Mouse (Mus musculus): ENCODE data around the gene Wee2. TPM values are rescaled to one million over a fixed set of nuclear protein-coding genes. Genes with fewer than 3 reads are reported as not detected.

Gene Wee2
- polyA plus RNA-seq, 1 experiment from 2014 or later: 0.23 TPM

- no peak for DNase-seq (ENCODE audit: low spot score)
Observed at GRCm38 (mm10) chr6:40418386-40418785, 20.5 kb upstream of the Wee2 start.

DNA sequence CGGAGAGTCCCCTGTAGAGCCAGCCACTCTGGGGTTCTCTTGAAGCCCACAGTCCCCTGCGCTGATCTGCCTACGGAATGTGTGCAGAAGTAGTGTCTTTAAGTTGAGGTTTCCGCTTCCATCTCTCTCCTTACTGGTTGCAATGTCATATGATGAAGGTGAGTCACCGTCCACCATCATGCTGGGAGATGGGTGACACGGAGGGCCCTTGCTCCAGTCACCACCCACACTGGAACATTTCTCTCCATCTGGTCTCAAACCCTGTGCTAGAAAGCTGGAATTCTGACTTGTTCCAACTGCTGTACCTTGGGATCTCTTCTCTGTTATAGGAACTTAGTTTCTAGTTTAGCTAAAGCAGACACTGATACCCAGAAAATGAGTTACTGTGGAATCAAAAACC, 17.8 kb upstream of the Wee2 start:
- H3K4me2 ChIP-seq (ENCODE audit: low read length): no peak overlapping the region
- DNase-seq (ENCODE audit: low spot score) (no peak), ATAC-seq (no peak)
- 96% methylated on average over 6 of the region's 6 CpGs for WGBS
- no peak overlapping the region for H3K9ac ChIP-seq (ENCODE audit: low read length)
- H3K4me3 ChIP-seq (ENCODE audit: low read depth, low read length): no peak overlapping the region
- H3K9me3 ChIP-seq (replicated peaks; ENCODE audit: control insufficient read depth, low read length): no peaks in the 10 kb centered on the region
- no peaks in the 10 kb centered on the region for H3K27me3 ChIP-seq (replicated peaks; ENCODE audit: control insufficient read depth, insufficient read depth, low read length)
- H3K4me1 ChIP-seq (ENCODE audit: control insufficient read depth, insufficient read depth, low read length): no peaks in the 10 kb centered on the region
- H3K36me3 ChIP-seq (ENCODE audit: control insufficient read depth, insufficient read depth, low read length): peaks cover 37% of the 10 kb centered on the region
- H3K27ac ChIP-seq (ENCODE audit: low read depth, low read length): no peak overlapping the region

More at GRCm38 (mm10) chr6:40418386-40418785, 20.5 kb upstream of the Wee2 start:
- no peak overlapping the region for H3K4me2 ChIP-seq (ENCODE audit: low read length)
- WGBS: 76% methylated on average over 4 of the region's 4 CpGs
- H3K9me3 ChIP-seq (replicated peaks; ENCODE audit: control insufficient read depth, low read length): no peaks in the 10 kb centered on the region
- H3K27ac ChIP-seq (ENCODE audit: low read depth, low read length): no peak overlapping the region
- no peaks in the 10 kb centered on the region for H3K4me1 ChIP-seq (ENCODE audit: control insufficient read depth, insufficient read depth, low read length)
- ATAC-seq: no peak
- H3K4me3 ChIP-seq (ENCODE audit: low read depth, low read length): no peak overlapping the region
- no peak overlapping the region for H3K9ac ChIP-seq (ENCODE audit: low read length)
- peaks cover 46% of the 10 kb centered on the region for H3K36me3 ChIP-seq (ENCODE audit: control insufficient read depth, insufficient read depth, low read length)
- H3K27me3 ChIP-seq (replicated peaks; ENCODE audit: control insufficient read depth, insufficient read depth, low read length): no peaks in the 10 kb centered on the region

GRCm38 (mm10) chr6:40423013-40423412, 15.9 kb upstream of the Wee2 start:
- peaks cover 28% of the 10 kb centered on the region for H3K36me3 ChIP-seq (ENCODE audit: control insufficient read depth, insufficient read depth, low read length)
- H3K9ac ChIP-seq (ENCODE audit: low read length): no peak overlapping the region
- ATAC-seq: no peak
- H3K4me2 ChIP-seq (ENCODE audit: low read length): no peak overlapping the region
- H3K27me3 ChIP-seq (replicated peaks; ENCODE audit: control insufficient read depth, insufficient read depth, low read length): no peaks in the 10 kb centered on the region
- no peak overlapping the region for H3K27ac ChIP-seq (ENCODE audit: low read depth, low read length)
- 87% methylated on average over 1 of the region's 1 CpGs for WGBS
- no peaks in the 10 kb centered on the region for H3K9me3 ChIP-seq (replicated peaks; ENCODE audit: control insufficient read depth, low read length)
- no peak overlapping the region for H3K4me3 ChIP-seq (ENCODE audit: low read depth, low read length)
- no peak for DNase-seq (ENCODE audit: low spot score)
- H3K4me1 ChIP-seq (ENCODE audit: control insufficient read depth, insufficient read depth, low read length): peaks cover under 1% of the 10 kb centered on the region; the same call in 1 of the 2 replicates

- Histone ChIP-seq H3K36me3 (ENCODE audit: control insufficient read depth, insufficient read depth, low read length) (peaks cover 23% of the 10 kb centered on the region), H3K9me3 (replicated peaks; ENCODE audit: control insufficient read depth, low read length) (no peaks in the 10 kb centered on the region), H3K27ac (ENCODE audit: low read depth, low read length) (no peak overlapping the region), H3K4me3 (ENCODE audit: low read depth, low read length) (no peak overlapping the region), H3K27me3 (replicated peaks; ENCODE audit: control insufficient read depth, insufficient read depth, low read length) (no peaks in the 10 kb centered on the region), H3K9ac (ENCODE audit: low read length) (no peak overlapping the region), H3K4me2 (ENCODE audit: low read length) (no peak overlapping the region), H3K4me1 (ENCODE audit: control insufficient read depth, insufficient read depth, low read length) (peaks cover 6% of the 10 kb centered on the region; the same call in 1 of the 2 replicates)
- ATAC-seq (0 out of 2 replicates have a peak, but pooled peaks have one; percentile 52), DNase-seq (ENCODE audit: low spot score) (peak; percentile 61)
- 61% methylated on average over 1 of the region's 1 CpGs for WGBS
Observed at GRCm38 (mm10) chr6:40423774-40424173, 15.1 kb upstream of the Wee2 start.

GRCm38 (mm10) chr6:40427441-40427840, 11.4 kb upstream of the Wee2 start:
- Histone ChIP-seq H3K9ac (ENCODE audit: low read length) (no peak overlapping the region), H3K27ac (ENCODE audit: low read depth, low read length) (no peak overlapping the region), H3K27me3 (replicated peaks; ENCODE audit: control insufficient read depth, insufficient read depth, low read length) (no peaks in the 10 kb centered on the region), H3K36me3 (ENCODE audit: control insufficient read depth, insufficient read depth, low read length) (peaks cover 3% of the 10 kb centered on the region), H3K9me3 (replicated peaks; ENCODE audit: control insufficient read depth, low read length) (no peaks in the 10 kb centered on the region), H3K4me3 (ENCODE audit: low read depth, low read length) (no peak overlapping the region), H3K4me2 (ENCODE audit: low read length) (no peak overlapping the region), H3K4me1 (ENCODE audit: control insufficient read depth, insufficient read depth, low read length) (peaks cover 28% of the 10 kb centered on the region)
- WGBS: 86% methylated on average over 7 of the region's 7 CpGs
- no peak for ATAC-seq
- no peak for DNase-seq (ENCODE audit: low spot score)

- Histone ChIP-seq H3K27me3 (replicated peaks; ENCODE audit: control insufficient read depth, insufficient read depth, low read length) (no peaks in the 10 kb centered on the region), H3K27ac (ENCODE audit: low read depth, low read length) (peak overlapping the region; percentile 74), H3K9me3 (replicated peaks; ENCODE audit: control insufficient read depth, low read length) (no peaks in the 10 kb centered on the region), H3K36me3 (ENCODE audit: control insufficient read depth, insufficient read depth, low read length) (no peaks in the 10 kb centered on the region), H3K4me2 (ENCODE audit: low read length) (peak overlapping the region; percentile 4; the same call in 1 of the 2 replicates), H3K9ac (ENCODE audit: low read length) (no peak overlapping the region; the same call in 1 of the 2 replicates), H3K4me3 (ENCODE audit: low read depth, low read length) (no peak overlapping the region), H3K4me1 (ENCODE audit: control insufficient read depth, insufficient read depth, low read length) (peaks cover 34% of the 10 kb centered on the region)
- ATAC-seq: peak; percentile 40; the same call in 1 of the 2 replicates
- 54% methylated on average over 3 of the region's 3 CpGs for WGBS
- DNase-seq (ENCODE audit: low spot score): peak; percentile 75
Observed at GRCm38 (mm10) chr6:40428696-40429095, 10.2 kb upstream of the Wee2 start.

- 17% methylated on average over 4 of the region's 4 CpGs for WGBS
Observed at GRCm38 (mm10) chr6:40429521-40429931, 9.4 kb upstream of the Wee2 start.

GRCm38 (mm10) chr6:40430251-40430650, 8.6 kb upstream of the Wee2 start:
- no peaks in the 10 kb centered on the region for H3K27me3 ChIP-seq (replicated peaks; ENCODE audit: control insufficient read depth, insufficient read depth, low read length)
- H3K27ac ChIP-seq (ENCODE audit: low read depth, low read length): peak overlapping the region; percentile 85
- no peaks in the 10 kb centered on the region for H3K9me3 ChIP-seq (replicated peaks; ENCODE audit: control insufficient read depth, low read length)
- H3K4me3 ChIP-seq (ENCODE audit: low read depth, low read length): no peak overlapping the region
- ATAC-seq (no peak), DNase-seq (ENCODE audit: low spot score) (no peak)
- peaks cover 41% of the 10 kb centered on the region for H3K4me1 ChIP-seq (ENCODE audit: control insufficient read depth, insufficient read depth, low read length)
- WGBS: 90% methylated on average over 3 of the region's 3 CpGs
- no peak overlapping the region for H3K9ac ChIP-seq (ENCODE audit: low read length)
- H3K36me3 ChIP-seq (ENCODE audit: control insufficient read depth, insufficient read depth, low read length): no peaks in the 10 kb centered on the region
- H3K4me2 ChIP-seq (ENCODE audit: low read length): peak overlapping the region; percentile 79

More at GRCm38 (mm10) chr6:40429521-40429931, 9.4 kb upstream of the Wee2 start:
- no peaks in the 10 kb centered on the region for H3K27me3 ChIP-seq (replicated peaks; ENCODE audit: control insufficient read depth, insufficient read depth, low read length)
- H3K4me2 ChIP-seq (ENCODE audit: low read length): peak overlapping the region; percentile 79
- H3K36me3 ChIP-seq (ENCODE audit: control insufficient read depth, insufficient read depth, low read length): no peaks in the 10 kb centered on the region
- H3K4me1 ChIP-seq (ENCODE audit: control insufficient read depth, insufficient read depth, low read length): peaks cover 39% of the 10 kb centered on the region
- peak overlapping the region; percentile 85 for H3K27ac ChIP-seq (ENCODE audit: low read depth, low read length)
- DNase-seq (ENCODE audit: low spot score) (peak; percentile 81), ATAC-seq (peak; percentile 21; the same call in 1 of the 2 replicates)
- no peak overlapping the region for H3K9ac ChIP-seq (ENCODE audit: low read length)
- no peak overlapping the region for H3K4me3 ChIP-seq (ENCODE audit: low read depth, low read length)
- no peaks in the 10 kb centered on the region for H3K9me3 ChIP-seq (replicated peaks; ENCODE audit: control insufficient read depth, low read length)

DNA sequence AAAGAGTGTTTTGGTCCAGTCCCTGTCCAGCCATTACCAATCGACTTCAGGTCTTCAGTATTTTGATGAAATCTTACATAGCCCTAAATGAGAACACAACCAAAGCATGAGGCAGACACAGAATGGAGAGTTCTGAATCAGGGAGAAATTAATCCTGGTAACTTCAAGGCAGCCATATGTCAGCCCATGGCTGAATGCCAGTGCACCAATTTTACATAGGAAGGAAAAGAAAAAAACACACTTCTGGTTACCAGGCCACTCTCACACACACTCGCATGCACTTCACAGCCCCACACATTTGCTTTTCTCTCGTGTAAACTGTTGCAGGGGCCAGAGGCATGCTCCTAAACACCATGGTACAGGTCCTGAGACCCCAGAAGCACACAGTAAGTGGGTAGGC, 8.0 kb upstream of the Wee2 start:
- Histone ChIP-seq H3K4me1 (ENCODE audit: control insufficient read depth, insufficient read depth, low read length) (peaks cover 41% of the 10 kb centered on the region), H3K9ac (ENCODE audit: low read length) (0 out of 2 replicates have a peak overlapping the region, but pooled peaks have one; percentile 35), H3K4me3 (ENCODE audit: low read depth, low read length) (no peak overlapping the region), H3K27ac (ENCODE audit: low read depth, low read length) (peak overlapping the region; percentile 85), H3K27me3 (replicated peaks; ENCODE audit: control insufficient read depth, insufficient read depth, low read length) (no peaks in the 10 kb centered on the region), H3K9me3 (replicated peaks; ENCODE audit: control insufficient read depth, low read length) (no peaks in the 10 kb centered on the region), H3K4me2 (ENCODE audit: low read length) (peak overlapping the region; percentile 79), H3K36me3 (ENCODE audit: control insufficient read depth, insufficient read depth, low read length) (no peaks in the 10 kb centered on the region)
- no peak for ATAC-seq
- 40% methylated on average over 3 of the region's 3 CpGs for whole genome bisulfite sequencing
- DNase-seq (ENCODE audit: low spot score): peak; percentile 80
